Mouse (Mus musculus) cerebellum, adult 11-12 months (tissue): Measurements from ENCODE around the gene Pik3cb.

ENCODE experiments used
- DNase-seq: peaks from one replicate; pipeline ENCODE4 v3.0.0; 2022

Gene Pik3cb

GRCm38 (mm10) chr9:99146855-99147735, 6.7 kb upstream of the Pik3cb start:
- no peak for DNase-seq

- no peak for DNase-seq
Measured at GRCm38 (mm10) chr9:99145756-99146155, 5.3 kb upstream of the Pik3cb start.

GRCm38 (mm10) chr9:99144416-99144989, 4.1 kb upstream of the Pik3cb start:
- DNase-seq = no peak

GRCm38 (mm10) chr9:99141618-99142017, 1.2 kb upstream of the Pik3cb start:
- no peak for DNase-seq

GRCm38 (mm10) chr9:99141171-99141570, 750 bp upstream of the Pik3cb start:
- DNase-seq = no peak

GRCm38 (mm10) chr9:99139194-99140023, 1.0 kb downstream of the Pik3cb start:
- DNase-seq = no peak

GRCm38 (mm10) chr9:99137301-99137700, 3.1 kb downstream of the Pik3cb start:
- no peak for DNase-seq

- no peak for DNase-seq
Measured at GRCm38 (mm10) chr9:99131951-99132470, 8.4 kb downstream of the Pik3cb start.

- no peak for DNase-seq
Measured at GRCm38 (mm10) chr9:99131119-99131518, 9.3 kb downstream of the Pik3cb start.

- no peak for DNase-seq
Measured at GRCm38 (mm10) chr9:99127578-99127977, 12.8 kb downstream of the Pik3cb start.

- no peak for DNase-seq
Measured at GRCm38 (mm10) chr9:99122749-99123148, 17.7 kb downstream of the Pik3cb start.

- DNase-seq = no peak
Measured at GRCm38 (mm10) chr9:99112409-99112808, 28.0 kb downstream of the Pik3cb start.

GRCm38 (mm10) chr9:99111085-99111484, 29.3 kb downstream of the Pik3cb start:
- no peak for DNase-seq

- DNase-seq = no peak
Measured at GRCm38 (mm10) chr9:99110213-99110612, 30.2 kb downstream of the Pik3cb start.

- DNase-seq = no peak
Measured at GRCm38 (mm10) chr9:99109585-99109984, 30.8 kb downstream of the Pik3cb start.

GRCm38 (mm10) chr9:99104449-99104848, 36.0 kb downstream of the Pik3cb start:
- no peak for DNase-seq

GRCm38 (mm10) chr9:99103865-99104264, 36.6 kb downstream of the Pik3cb start:
- DNase-seq = no peak

GRCm38 (mm10) chr9:99098482-99099129, 41.8 kb downstream of the Pik3cb start:
- DNase-seq = no peak

GRCm38 (mm10) chr9:99097668-99098067, 42.8 kb downstream of the Pik3cb start:
- no peak for DNase-seq

GRCm38 (mm10) chr9:99095192-99095591, 45.2 kb downstream of the Pik3cb start:
- DNase-seq = no peak

- no peak for DNase-seq
Measured at GRCm38 (mm10) chr9:99090546-99090945, 49.9 kb downstream of the Pik3cb start.

- no peak for DNase-seq
Measured at GRCm38 (mm10) chr9:99089904-99090303, 50.5 kb downstream of the Pik3cb start.

GRCm38 (mm10) chr9:99081718-99082117, 58.7 kb downstream of the Pik3cb start:
- DNase-seq = no peak
